Mouse (Mus musculus): Measurements from ENCODE around the gene Stx3. TPM values are rescaled to one million over a fixed set of nuclear protein-coding genes. Genes with fewer than 3 reads are reported as not detected.

The Stx3 gene
- 3.0 and 10.9 TPM in 2 replicates for polyA plus RNA-seq (2012; ENCODE audit: low replicate concordance)

DNA sequence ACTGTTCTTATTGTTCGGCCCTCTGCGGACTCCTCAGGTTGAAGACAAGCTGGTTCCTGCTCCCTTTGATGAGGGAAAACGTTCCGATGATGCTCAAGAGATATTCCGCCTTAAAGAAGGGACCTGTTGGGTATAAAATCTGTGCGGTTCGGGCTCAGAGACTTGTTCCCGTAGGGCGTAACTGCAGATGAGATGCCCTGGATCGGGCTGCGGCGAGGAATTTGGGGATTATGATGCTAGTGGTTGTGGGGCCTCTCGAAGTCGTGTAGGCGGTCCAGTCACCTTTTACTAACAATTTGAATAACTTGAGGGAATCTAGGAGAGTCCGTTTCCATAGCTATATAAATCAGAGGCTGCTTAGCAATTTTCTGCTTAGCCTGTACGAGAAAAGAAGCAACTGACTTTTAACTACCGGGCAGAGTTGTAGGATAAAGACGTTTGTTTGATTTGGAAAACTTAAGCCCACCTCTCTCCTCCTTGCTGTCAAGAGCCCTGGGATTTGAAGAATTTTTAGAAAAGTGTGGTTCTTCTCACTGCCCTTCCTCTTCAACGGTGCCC, at the start of gene Stx3:
TSS of gene Stx3 (minus strand) at position 261 of the 558 bp plus-strand sequence.

DNA sequence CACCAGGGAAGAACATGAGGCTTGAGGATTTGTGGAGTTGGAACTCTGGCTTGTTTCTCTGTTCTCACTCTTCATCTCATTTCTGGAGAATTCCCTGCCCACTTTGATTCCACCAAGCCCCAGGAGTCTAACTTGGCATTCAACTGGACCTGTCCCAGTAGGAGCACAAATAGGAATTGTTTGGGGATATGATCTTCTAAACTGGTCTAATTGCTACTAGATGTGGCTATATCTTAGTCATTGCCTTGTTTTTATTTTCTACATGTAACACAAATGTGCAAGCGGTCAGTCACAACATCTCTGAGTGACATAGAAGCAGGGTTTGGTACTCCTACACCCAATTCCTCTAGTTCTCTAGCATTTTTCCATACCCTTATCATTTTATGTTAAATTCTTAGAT, 41.8 kb upstream of the Stx3 start, which contains the start of gene Olfr1418:
TSS of gene Olfr1418 (minus strand) at position 101 of the 400 bp plus-strand sequence.

DNA sequence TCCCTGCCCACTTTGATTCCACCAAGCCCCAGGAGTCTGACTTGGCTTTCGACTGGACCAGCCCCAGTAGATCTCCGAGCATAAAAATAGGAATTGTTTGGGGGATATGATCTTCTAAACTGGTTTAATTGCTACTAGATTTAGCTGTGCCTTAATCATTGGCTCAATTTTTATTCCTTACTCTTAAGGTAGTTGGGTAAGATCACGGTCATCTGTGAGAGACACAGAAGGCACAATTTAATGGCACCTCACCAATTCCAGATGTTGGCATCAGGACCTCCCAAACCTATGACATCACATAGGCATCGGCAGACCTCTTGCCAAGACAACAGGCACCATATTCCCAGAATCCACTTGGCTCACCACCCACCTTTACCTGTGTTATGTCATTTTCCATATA, 19.9 kb upstream of the Stx3 start, which contains the start of gene Olfr1417:
TSS of gene Olfr1417 (minus strand) at position 101 of the 400 bp plus-strand sequence.

DNA sequence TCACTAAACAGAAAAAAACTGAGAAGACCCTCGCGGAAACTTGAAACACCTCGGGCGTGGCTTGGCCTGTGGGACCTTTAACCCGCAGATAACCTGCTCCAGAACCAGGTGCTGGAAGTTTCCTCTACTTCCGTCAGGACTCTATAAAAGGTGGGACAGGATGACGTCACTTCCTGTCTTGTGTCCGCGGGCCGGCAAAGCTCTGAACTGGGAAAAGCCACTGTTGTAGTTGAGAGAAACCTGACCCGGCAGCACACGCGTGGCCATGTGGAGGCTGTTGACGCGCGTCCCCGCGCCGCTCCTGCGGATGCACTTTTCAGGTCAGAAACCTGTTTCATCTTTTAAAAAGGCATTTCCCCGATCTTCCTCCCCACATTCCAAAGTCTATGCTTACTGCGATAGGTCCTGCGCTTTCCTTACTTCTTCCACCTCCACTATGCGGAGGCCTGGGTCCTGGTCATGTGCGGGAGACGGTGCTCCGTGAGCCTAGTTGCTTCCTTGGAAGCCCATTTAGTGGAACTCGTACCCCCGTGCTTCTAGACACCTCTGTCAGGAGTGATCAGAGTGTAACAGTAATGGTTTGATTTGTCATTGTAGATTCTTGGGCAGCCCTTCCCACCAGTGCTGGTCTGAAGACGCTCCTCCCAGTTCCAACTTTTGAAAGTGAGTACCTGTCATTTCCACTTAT, 48.9 kb downstream of the Stx3 start, which contains the start of gene Mrpl16:
TSS of gene Mrpl16 (plus strand) at position 187 of the 688 bp plus-strand sequence.

DNA sequence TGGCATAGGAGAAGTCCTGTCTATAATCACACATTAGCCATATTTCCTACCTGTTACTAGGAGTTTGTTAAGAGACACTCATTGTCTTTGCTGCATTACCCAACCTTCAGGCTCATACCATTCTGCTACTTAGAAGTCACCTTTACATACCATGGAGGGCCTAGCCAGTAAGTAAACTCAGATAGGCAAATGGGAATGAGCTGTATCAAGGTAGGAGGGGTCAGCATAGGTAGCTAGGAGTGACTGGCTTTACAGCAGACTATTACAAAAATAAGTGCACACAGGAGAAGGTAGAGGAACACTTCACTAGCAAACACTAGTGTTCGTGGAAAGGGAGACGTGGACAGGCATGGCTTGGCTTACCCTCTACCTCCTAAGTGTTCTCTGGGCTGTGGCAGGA, 71.9 kb downstream of the Stx3 start, which contains the start of gene Gif:
TSS of gene Gif (plus strand) at position 257 of the 400 bp plus-strand sequence.

Other genes with a start within 250 kb of the Stx3 start
- gene Ms4a6d, start 214.6 kb downstream of the Stx3 start, polyA plus RNA-seq (2012; ENCODE audit: low replicate concordance): 2.6 and 2.9 TPM in 2 replicates
- 0.08 and 0.22 TPM in 2 replicates for gene Ms4a2, start 195.7 kb downstream of the Stx3 start, polyA plus RNA-seq (2012; ENCODE audit: low replicate concordance)
- 0.11 TPM in 1 of 2 replicates, not detected in the other for gene Ms4a3, start 178.6 kb downstream of the Stx3 start, polyA plus RNA-seq (2012; ENCODE audit: low replicate concordance)
- not detected in 2 replicates for gene Oosp2, start 158.8 kb downstream of the Stx3 start, polyA plus RNA-seq (2012; ENCODE audit: low replicate concordance)
- 0.17 and 0.20 TPM in 2 replicates for gene Oosp1, start 128.3 kb downstream of the Stx3 start, polyA plus RNA-seq (2012; ENCODE audit: low replicate concordance)
- not detected in 2 replicates for gene Oosp3, start 122.3 kb downstream of the Stx3 start, polyA plus RNA-seq (2012; ENCODE audit: low replicate concordance)
- not detected in 2 replicates for gene Gif, start 71.8 kb downstream of the Stx3 start, polyA plus RNA-seq (2012; ENCODE audit: low replicate concordance)
- gene Mrpl16, start 49.0 kb downstream of the Stx3 start, polyA plus RNA-seq (2012; ENCODE audit: low replicate concordance): 0.78 and 12.6 TPM in 2 replicates
- gene Olfr1417, start 19.8 kb upstream of the Stx3 start, polyA plus RNA-seq (2012; ENCODE audit: low replicate concordance): not detected in 2 replicates
- gene Olfr1418, start 41.7 kb upstream of the Stx3 start, polyA plus RNA-seq (2012; ENCODE audit: low replicate concordance): not detected in 2 replicates
- not detected in 2 replicates for gene Olfr1419, start 55.7 kb upstream of the Stx3 start, polyA plus RNA-seq (2012; ENCODE audit: low replicate concordance)
- gene Olfr1420, start 67.2 kb upstream of the Stx3 start, polyA plus RNA-seq (2012; ENCODE audit: low replicate concordance): not detected in 2 replicates
- 10.1 and 15.0 TPM in 2 replicates for gene Patl1, start 93.0 kb upstream of the Stx3 start, polyA plus RNA-seq (2012; ENCODE audit: low replicate concordance)
- gene Osbp, start 146.5 kb upstream of the Stx3 start, polyA plus RNA-seq (2012; ENCODE audit: low replicate concordance): 7.2 and 10.9 TPM in 2 replicates
- gene Olfr1423, start 221.9 kb upstream of the Stx3 start, polyA plus RNA-seq (2012; ENCODE audit: low replicate concordance): 0.02 TPM in 1 of 2 replicates, not detected in the other
- gene Olfr1424, start 243.3 kb upstream of the Stx3 start, polyA plus RNA-seq (2012; ENCODE audit: low replicate concordance): not detected in 2 replicates